Mouse (Mus musculus) cerebellum, adult 2 months (tissue): ENCODE measurements around the gene Map2k5.

Experiments used
- CTCF ChIP-seq: fragments of 200-500 bp; IDR thresholded peaks from 2 replicates; pipeline ENCODE4 v1.5.1; 2011; ENCODE audit warnings: low read depth, mild to moderate bottlenecking, control low read depth, low read length, moderate library complexity, borderline replicate concordance; ENCODE audit not compliant: insufficient read depth
- POLR2A ChIP-seq: fragments of 200-500 bp; IDR thresholded peaks from 2 replicates; pipeline ENCODE4 v1.6.1; 2011; ENCODE audit warnings: low read length, control low read depth, borderline replicate concordance; ENCODE audit not compliant: insufficient read depth

GRCm38 (mm10) chr9:63248095-63248787 is 129.5 kb downstream of the Map2k5 start:
- no peak for TF ChIP-seq CTCF
- TF ChIP-seq POLR2A = no peak
